Mouse (Mus musculus) frontal cortex, adult (tissue): Measurements from ENCODE around the gene Ccdc170.
"Not testable (repeated sequence)": the region's sequence is repeated elsewhere in the genome, so short reads cannot be mapped to it uniquely, and the experiment has no call there.

Experiments used
- ATAC-seq: cut with Nextera tagmentation; 2 replicates; pipeline ENCODE4 v1.9.2; 2017; ENCODE audit warnings: mild to moderate bottlenecking, moderate library complexity, mixed read lengths; ENCODE audit not compliant: low TSS enrichment

Gene Ccdc170

DNA sequence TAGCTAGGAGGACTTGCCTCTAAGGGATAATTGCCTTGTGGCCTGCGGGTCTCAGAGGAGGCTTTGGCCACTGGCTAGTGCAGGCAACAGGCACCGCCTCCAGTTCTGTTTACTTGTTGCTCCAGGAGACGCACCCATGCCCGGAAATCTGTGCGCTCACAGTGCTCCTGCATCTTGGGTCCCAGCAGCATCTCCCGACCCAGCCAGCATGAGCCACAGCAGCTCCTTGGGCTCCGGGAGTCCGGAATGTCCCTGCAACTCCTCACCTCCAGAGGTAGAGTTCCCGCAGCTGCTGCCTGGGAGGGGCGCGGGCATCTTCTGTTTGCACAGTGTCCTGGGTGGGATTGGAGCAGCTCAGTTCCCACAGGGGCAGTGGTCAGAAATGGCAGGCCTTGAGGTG, at the start of gene Ccdc170:
Ccdc170 (plus strand) TSS at position 148 of the 400 bp plus-strand sequence.
- no peak for ATAC-seq

DNA sequence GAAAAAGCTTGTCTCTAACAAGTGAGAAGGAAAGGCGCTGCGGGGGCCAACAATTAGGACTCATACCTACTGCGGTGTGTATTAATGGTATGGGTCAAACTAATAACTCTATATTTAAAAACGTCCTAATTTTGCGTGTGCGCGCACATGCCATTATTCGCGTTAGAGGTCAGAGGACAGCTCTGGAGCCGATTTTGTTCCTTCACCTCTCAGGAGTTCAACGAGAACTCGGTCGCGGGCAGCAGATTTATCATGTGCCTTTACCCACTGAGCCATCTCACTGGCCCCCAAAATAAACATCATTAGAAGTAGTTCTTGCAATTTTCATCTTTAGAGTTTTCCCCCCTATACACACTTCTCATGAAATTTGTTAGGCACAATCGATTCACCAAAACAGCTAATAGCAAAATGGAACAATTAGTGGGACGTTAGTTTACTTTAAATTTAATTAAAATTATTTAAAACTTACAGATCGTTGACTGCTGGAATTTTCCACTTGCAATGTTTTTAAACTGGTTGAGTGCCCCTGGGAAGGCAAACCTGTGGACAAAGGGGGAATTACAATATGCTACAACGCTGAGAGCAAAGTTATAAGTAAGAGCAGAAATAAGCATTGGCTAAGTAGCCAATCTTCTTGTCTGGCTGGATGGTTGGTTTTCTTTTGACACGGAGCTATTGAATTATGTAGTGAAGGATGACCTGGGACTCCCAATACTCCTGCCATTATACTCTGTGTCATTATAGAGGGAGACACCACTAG, 49.1 kb upstream of the Ccdc170 start:
- ATAC-seq = no peak

DNA sequence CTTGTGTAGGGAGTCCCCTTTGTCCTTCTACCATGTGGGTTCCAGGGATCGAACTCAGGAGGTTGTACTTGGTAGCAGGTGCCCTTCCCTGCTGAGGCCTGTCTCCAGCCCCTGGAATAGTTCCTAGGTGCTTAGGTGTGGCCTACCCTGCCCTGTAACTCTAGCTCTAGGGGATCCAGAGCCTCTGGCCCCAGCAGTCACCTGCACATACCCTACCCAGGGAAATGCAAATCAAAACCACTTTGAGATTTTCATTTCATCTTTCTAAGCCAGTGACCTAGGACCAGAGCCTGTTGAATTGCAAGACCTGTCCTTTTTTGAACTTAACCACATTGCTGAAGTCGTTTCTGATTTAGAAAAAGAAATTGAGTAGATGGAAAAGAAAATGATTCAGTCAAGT, 48.4 kb upstream of the Ccdc170 start:
- ATAC-seq = not testable (repeated sequence)

DNA sequence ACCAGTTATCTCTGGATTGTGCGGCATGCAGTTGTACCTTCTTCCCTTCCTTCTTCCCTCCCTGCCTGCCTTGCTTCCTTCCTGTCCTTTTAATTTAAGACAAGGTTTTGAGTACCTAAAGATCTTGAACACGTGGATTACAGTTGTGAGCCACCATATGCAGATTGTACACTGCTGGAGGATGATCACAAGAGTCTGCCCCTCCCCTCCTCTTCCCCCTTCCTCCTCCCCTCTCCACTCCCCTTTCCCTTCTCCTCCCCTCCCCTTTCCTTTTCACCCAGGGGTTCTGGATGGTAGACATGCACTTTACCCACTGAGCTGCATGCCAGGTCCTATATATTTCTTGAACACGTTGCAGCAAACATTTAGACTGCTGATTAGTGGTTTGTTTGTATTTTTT, 46.9 kb upstream of the Ccdc170 start:
- ATAC-seq = no peak

GRCm38 (mm10) chr10:4456409-4456808, 25.9 kb upstream of the Ccdc170 start:
- no peak for ATAC-seq

- no peak for ATAC-seq
Measured at GRCm38 (mm10) chr10:4460201-4460600, 22.1 kb upstream of the Ccdc170 start.

GRCm38 (mm10) chr10:4465799-4466198, 16.5 kb upstream of the Ccdc170 start:
- ATAC-seq = no peak

DNA sequence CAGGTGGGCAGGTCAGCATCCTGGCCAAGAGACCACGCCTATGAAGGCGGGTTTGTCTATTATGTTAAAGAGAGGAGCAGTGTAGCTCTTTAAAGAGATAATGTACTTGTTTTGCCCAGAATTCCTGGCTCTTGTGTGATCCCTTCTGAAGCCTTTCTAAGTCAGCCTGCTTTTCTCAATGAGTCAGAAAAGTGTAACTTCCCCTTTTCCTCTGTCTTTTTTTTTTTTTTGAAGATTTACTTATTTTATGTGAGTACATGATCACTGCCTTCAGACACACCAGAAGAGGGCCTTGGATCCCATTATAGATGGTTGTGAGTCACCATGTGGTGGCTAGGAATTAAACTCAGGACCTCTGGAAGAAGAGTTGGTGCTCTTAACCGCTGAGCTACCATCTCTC, 12.9 kb upstream of the Ccdc170 start:
- ATAC-seq = no peak

- no peak for ATAC-seq
Measured at GRCm38 (mm10) chr10:4473591-4473993, 8.7 kb upstream of the Ccdc170 start.

DNA sequence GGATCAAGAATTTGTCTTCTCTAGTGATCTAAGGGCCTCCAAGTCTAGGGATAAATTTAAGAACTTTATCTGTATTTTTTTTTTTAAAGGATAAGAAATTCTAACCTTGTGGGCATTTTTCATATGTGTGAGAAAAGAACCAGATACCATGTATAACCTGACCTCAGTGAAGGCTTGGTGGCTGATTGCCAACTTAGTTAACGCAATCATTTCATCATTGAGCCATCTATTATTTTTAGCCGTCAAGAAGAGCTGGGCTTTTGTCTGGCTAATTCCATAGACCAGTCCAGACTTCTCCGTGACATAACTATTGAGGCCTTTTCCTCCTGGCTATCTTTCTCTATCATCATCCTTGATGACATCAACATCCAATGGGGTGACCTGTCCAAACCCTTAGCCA, 6.9 kb upstream of the Ccdc170 start:
- no peak for ATAC-seq

- no peak for ATAC-seq
Measured at GRCm38 (mm10) chr10:4476604-4477003, 5.7 kb upstream of the Ccdc170 start.

GRCm38 (mm10) chr10:4480929-4481328, 1.4 kb upstream of the Ccdc170 start:
- ATAC-seq = no peak

- no peak for ATAC-seq
Measured at GRCm38 (mm10) chr10:4481695-4482094, 607 bp upstream of the Ccdc170 start.

GRCm38 (mm10) chr10:4483848-4484247, 1.5 kb downstream of the Ccdc170 start:
- ATAC-seq = no peak

DNA sequence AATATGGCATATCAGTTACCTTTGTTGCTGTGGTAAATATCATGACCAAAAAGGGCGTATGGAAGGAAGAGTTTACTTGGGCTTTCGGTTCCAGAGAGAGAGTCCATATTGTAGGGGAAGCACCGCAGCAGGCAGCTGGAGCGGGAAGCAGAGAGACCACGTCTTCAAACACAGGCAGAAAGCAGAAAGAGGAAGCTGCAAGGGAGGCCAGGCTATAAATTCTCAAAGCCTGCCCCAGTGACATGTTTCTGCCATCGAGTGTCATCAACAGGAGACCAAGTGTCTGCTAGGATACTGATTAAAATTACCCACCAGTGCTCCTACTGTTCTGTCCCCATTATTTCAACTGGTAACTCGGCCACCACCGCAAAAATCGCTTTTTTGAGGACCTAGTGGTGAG, 2.7 kb downstream of the Ccdc170 start:
- no peak for ATAC-seq

- no peak for ATAC-seq
Measured at GRCm38 (mm10) chr10:4489865-4490264, 7.6 kb downstream of the Ccdc170 start.

DNA sequence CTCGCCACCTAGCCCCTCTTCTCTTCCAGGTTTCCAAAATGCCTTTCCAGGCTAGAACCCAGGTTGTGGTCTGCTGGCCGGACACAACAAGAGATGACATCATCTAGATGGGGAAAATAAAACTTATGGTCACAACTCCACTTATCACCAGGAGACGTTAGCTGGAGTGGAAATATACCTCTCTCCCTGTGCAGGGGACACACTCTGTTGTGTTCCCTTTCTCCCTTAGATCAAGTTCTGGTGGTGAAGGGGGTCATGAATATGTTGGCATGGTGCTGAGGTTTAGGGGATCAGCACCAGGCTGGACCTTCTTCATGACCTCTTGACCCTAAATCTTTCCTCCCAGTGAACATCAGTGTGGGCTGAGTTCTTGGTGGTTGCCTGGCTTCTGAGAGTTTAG, 9.0 kb downstream of the Ccdc170 start:
- ATAC-seq = no peak

DNA sequence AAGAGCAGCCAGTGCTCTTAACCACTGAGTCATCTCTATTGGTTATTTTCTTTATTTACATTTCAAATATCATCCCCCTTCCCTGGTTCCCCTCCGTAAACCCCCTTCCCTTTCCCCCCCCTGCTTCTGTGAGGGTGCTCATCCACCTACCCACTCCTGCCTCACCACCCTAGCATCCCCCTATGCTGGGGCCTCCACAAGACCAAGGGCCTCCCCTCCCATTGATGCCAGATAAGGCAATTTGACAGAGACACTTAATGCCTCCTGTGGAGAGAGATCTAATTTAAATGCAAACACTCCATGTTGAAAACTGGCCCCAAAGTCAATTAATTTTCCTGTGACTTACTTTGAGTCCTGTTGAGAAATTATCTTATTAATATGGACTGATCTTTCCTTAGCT, 9.7 kb downstream of the Ccdc170 start:
- ATAC-seq = no peak

DNA sequence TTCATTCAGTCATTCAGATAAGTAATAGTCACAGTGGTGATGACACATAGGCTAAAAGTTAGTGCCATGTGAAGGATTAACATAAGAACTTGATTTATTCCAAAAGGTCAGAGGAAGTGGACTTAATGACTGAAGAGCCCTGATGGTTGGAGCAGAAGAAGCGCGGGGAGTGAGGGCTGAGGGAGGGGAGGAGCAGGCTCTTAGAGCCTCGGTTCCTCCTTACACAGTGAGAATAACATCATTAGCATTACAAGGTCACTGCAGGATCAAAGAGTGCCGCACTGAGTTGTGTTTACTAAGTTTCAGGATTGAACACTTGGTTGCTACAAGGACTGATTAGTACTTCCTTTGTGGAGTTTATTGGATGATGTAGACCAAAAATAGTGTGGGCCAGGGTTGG, 10.6 kb downstream of the Ccdc170 start:
- ATAC-seq = no peak

- ATAC-seq = no peak
Measured at GRCm38 (mm10) chr10:4503251-4503650, 20.9 kb downstream of the Ccdc170 start.

DNA sequence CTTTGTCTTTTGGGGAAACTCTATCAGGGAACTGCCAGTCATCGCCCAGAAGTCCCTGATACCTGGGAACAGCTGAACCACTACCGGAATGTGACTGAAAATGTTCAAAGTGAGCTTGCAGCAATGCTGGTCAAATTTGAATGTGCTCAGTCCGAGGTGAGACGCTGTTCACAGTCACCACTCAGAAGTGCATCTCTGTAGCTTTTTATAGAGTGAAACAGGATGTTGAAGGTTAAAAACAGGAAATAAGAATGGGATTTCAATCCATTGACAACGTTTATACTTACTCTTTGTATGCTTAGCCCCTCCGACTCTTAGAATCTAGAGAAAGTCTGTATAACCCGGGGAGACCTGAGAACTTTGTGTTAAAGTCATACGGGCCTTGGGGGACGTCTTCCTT, 30.4 kb downstream of the Ccdc170 start:
- ATAC-seq = no peak

GRCm38 (mm10) chr10:4517614-4518013, 35.3 kb downstream of the Ccdc170 start:
- ATAC-seq = no peak

DNA sequence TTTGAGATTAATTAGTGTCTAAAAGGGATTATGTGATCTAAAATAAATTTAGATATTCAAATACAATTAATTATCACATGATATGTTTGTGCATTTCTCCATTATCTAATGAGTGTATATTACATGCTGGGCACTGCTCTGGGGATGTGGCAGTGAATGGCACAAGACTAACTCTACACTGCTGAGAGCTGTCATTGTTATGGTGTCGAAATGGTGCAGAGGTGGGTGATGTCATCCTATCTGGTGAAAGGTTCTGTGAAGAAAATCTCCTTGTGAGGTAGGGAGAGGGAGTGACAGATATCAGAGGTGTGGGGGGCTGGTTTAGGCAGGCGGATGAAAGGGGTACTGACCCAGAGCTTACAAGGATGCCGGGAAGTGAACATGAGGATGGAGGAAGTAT, 37.3 kb downstream of the Ccdc170 start:
- no peak for ATAC-seq
